Comparison of ENCODE assay signal across 22 mouse cellular contexts in genomic region chr3:121560115-121560865, GRCm38 (mm10). TPM values are rescaled to one million over a fixed set of nuclear protein-coding genes. Genes with fewer than 3 reads are reported as not detected.
DNase-seq lines count a peak whose midpoint lies in the region; ATAC-seq and TF ChIP-seq lines count a peak whose summit lies in the region.
"Had no signal": no experiment of that assay in that cellular context is flagged by ENCODE, and none has a peak within 500 bp of the region (broad histone marks: within the 10 kb centered on the region; RNA-seq: fewer than 3 reads in every experiment).

No protein-coding gene starts in this region.

- H3K9me3 ChIP-seq in embryonic facial prominence, embryonic 13.5 days: no peaks in the 10 kb centered on the region
- no peaks in the 10 kb centered on the region for H3K9me3 ChIP-seq in embryonic facial prominence, embryonic 10.5 days
- H3K9me3 ChIP-seq in hindbrain, embryonic 11.5 days (ENCODE audit: control insufficient read depth, low read length): no peaks in the 10 kb centered on the region
- no peaks in the 10 kb centered on the region for H3K9me3 ChIP-seq in midbrain, embryonic 11.5 days (ENCODE audit: control insufficient read depth, low read length)
- H3K9me3 ChIP-seq: forebrain, embryonic 13.5 days had no signal

- H3K9ac ChIP-seq in embryonic facial prominence, embryonic 13.5 days: no peak overlapping the region
- no peak overlapping the region for H3K9ac ChIP-seq in hindbrain, embryonic 11.5 days (ENCODE audit: low read depth, low read length)
- H3K9ac ChIP-seq in midbrain, embryonic 11.5 days (ENCODE audit: low read length): no peak overlapping the region
- H3K9ac ChIP-seq: forebrain, embryonic 13.5 days had no signal

- no peak overlapping the region for H3K4me3 ChIP-seq in embryonic facial prominence, embryonic 13.5 days
- H3K4me3 ChIP-seq in embryonic facial prominence, embryonic 10.5 days: no peak overlapping the region
- H3K4me3 ChIP-seq in lung, adult 2 months (replicated peaks; ENCODE audit: extremely low read depth, low read depth, low read length): no peak overlapping the region
- no peak overlapping the region for H3K4me3 ChIP-seq in hindbrain, embryonic 11.5 days (ENCODE audit: low read depth, low read length)
- no peak overlapping the region for H3K4me3 ChIP-seq in midbrain, embryonic 11.5 days (ENCODE audit: low read depth, low read length)
- H3K4me3 ChIP-seq: forebrain, embryonic 13.5 days; heart, adult 2 months; layer of hippocampus, adult 2 months had no signal

- H3K4me1 ChIP-seq in embryonic facial prominence, embryonic 13.5 days: peaks cover 12% of the 10 kb centered on the region
- peaks cover 21% of the 10 kb centered on the region for H3K4me1 ChIP-seq in embryonic facial prominence, embryonic 10.5 days
- peaks cover 7% of the 10 kb centered on the region; the same call in 1 of the 2 replicates for H3K4me1 ChIP-seq in lung, adult 2 months (ENCODE audit: control insufficient read depth, insufficient read depth, low read length)
- no peaks in the 10 kb centered on the region for H3K4me1 ChIP-seq in hindbrain, embryonic 11.5 days (replicated peaks; ENCODE audit: control insufficient read depth, insufficient read depth, low read length)
- no peaks in the 10 kb centered on the region for H3K4me1 ChIP-seq in midbrain, embryonic 11.5 days (ENCODE audit: control insufficient read depth, insufficient read depth, low read length)
- H3K4me1 ChIP-seq: forebrain, embryonic 13.5 days had no signal

- no peak for TF ChIP-seq CTCF in lung, adult 2 months (IDR thresholded peaks at IDR 0.05; ENCODE audit: insufficient read depth, low read length)

- no peaks in the 10 kb centered on the region for H3K27me3 ChIP-seq in embryonic facial prominence, embryonic 13.5 days
- H3K27me3 ChIP-seq in embryonic facial prominence, embryonic 10.5 days (replicated peaks; ENCODE audit: low read depth, poor library complexity, severe bottlenecking): no peaks in the 10 kb centered on the region; the same call in 1 of the 2 replicates
- no peaks in the 10 kb centered on the region for H3K27me3 ChIP-seq in hindbrain, embryonic 11.5 days (ENCODE audit: control insufficient read depth, insufficient read depth, low read length)
- H3K27me3 ChIP-seq in midbrain, embryonic 11.5 days (ENCODE audit: control insufficient read depth, insufficient read depth, low read length): no peaks in the 10 kb centered on the region
- H3K27me3 ChIP-seq: forebrain, embryonic 13.5 days had no signal

- no peak overlapping the region for H3K4me2 ChIP-seq in embryonic facial prominence, embryonic 13.5 days
- no peak overlapping the region for H3K4me2 ChIP-seq in hindbrain, embryonic 11.5 days (replicated peaks; ENCODE audit: low read depth, low read length)
- H3K4me2 ChIP-seq in midbrain, embryonic 11.5 days: no peak overlapping the region
- H3K4me2 ChIP-seq: forebrain, embryonic 13.5 days had no signal

- 86% methylated on average over 14 of the region's 14 CpGs for WGBS in embryonic facial prominence, embryonic 13.5 days
- WGBS in embryonic facial prominence, embryonic 10.5 days: 88% methylated on average over 14 of the region's 14 CpGs
- WGBS in lung, adult 2 months: 70% methylated on average over 14 of the region's 14 CpGs
- WGBS in hindbrain, embryonic 11.5 days: 86% methylated on average over 14 of the region's 14 CpGs
- 87% methylated on average over 14 of the region's 14 CpGs for WGBS in midbrain, embryonic 11.5 days

- no peak for ATAC-seq in embryonic facial prominence, embryonic 13.5 days (ENCODE audit: insufficient number of reproducible peaks, insufficient read depth, low FRiP score, low TSS enrichment, low read depth)
- no peak for ATAC-seq in hindbrain, embryonic 11.5 days (ENCODE audit: low FRiP score)
- no peak for ATAC-seq in midbrain, embryonic 11.5 days (ENCODE audit: low FRiP score)
- ATAC-seq: forebrain, embryonic 13.5 days; hindbrain, embryonic 16.5 days had no signal

- no peak for TF ChIP-seq POLR2A in lung, adult 2 months (IDR thresholded peaks at IDR 0.05; ENCODE audit: borderline replicate concordance, extremely low read depth, low read depth, low read length)

- no peaks in the 10 kb centered on the region for H3K36me3 ChIP-seq in embryonic facial prominence, embryonic 13.5 days
- H3K36me3 ChIP-seq in embryonic facial prominence, embryonic 10.5 days (replicated peaks): no peaks in the 10 kb centered on the region
- no peaks in the 10 kb centered on the region for H3K36me3 ChIP-seq in hindbrain, embryonic 11.5 days (ENCODE audit: control insufficient read depth, insufficient read depth, low read length)
- H3K36me3 ChIP-seq in midbrain, embryonic 11.5 days (ENCODE audit: control insufficient read depth, insufficient read depth, low read length): no peaks in the 10 kb centered on the region

- no peak for DNase-seq in embryonic facial prominence, embryonic 10.5 days (ENCODE audit: low spot score)
- peak; percentile 61 for DNase-seq in lung, adult 2 months
- peak; percentile 74 for DNase-seq in lung, postnatal 25 days (ENCODE audit: low spot score)
- DNase-seq in hindbrain, embryonic 11.5 days (ENCODE audit: low spot score): no peak
- no peak for DNase-seq in left cerebral cortex, adult 11 months (ENCODE audit: low spot score)
- DNase-seq in cerebellum, postnatal 25 days: no peak
- no peak for DNase-seq in midbrain, embryonic 11.5 days (ENCODE audit: low spot score, missing footprints)
- DNase-seq: adrenal gland, adult 2 months; cerebellum, adult 11 months; cerebellum, postnatal 10 days; embryo, embryonic 11 days; gastrocnemius, postnatal 14 days; heart, adult 2 months; heart, postnatal 4 days; kidney, adult 18-20 months; kidney, postnatal 14 days; liver; thymus, adult 18-20 months had no signal

- H3K27ac ChIP-seq in embryonic facial prominence, embryonic 13.5 days: 0 out of 2 replicates have a peak overlapping the region, but pooled peaks have one; percentile 22
- no peak overlapping the region for H3K27ac ChIP-seq in embryonic facial prominence, embryonic 10.5 days (replicated peaks)
- no peak overlapping the region for H3K27ac ChIP-seq in hindbrain, embryonic 11.5 days (ENCODE audit: low read depth, low read length)
- no peak overlapping the region for H3K27ac ChIP-seq in midbrain, embryonic 11.5 days (ENCODE audit: low read depth, low read length)
- H3K27ac ChIP-seq: forebrain, embryonic 13.5 days; heart, adult 2 months; layer of hippocampus, adult 2 months had no signal

RNA-seq across cellular contexts. Expression of gene Slc44a3, which starts 28.1 kb away (rescaled TPM):
- 2.3 and 4.2 TPM in 2 replicates for polyA plus RNA-seq in embryonic facial prominence, embryonic 13.5 days (2015; fragmentation: Nextera tagmentation; extraction: Ambion mirVana)
- 0.83 and 1.6 TPM in 2 replicates for polyA plus RNA-seq in embryonic facial prominence, embryonic 10.5 days (2016; fragmentation: Nextera tagmentation; extraction: Ambion mirVana)
- 17.6 and 23.2 TPM in 2 replicates for polyA plus RNA-seq in lung, adult 2 months (2012; rRNA removed)
- 0.86 and 1.6 TPM in 2 replicates for polyA plus RNA-seq in hindbrain, embryonic 11.5 days (2014; fragmentation: Nextera tagmentation; extraction: Ambion mirVana)
- 0.34 and 0.38 TPM in 2 replicates for polyA plus RNA-seq in midbrain, embryonic 11.5 days (2014; fragmentation: Nextera tagmentation; extraction: Ambion mirVana)

Comparison
In these comparisons a context has a peak if more than half of its experiments do, and no peak if none do; other contexts are left out.
1. DNase-seq: peak in lung, adult 2 months (single experiment) and lung, postnatal 25 days (single experiment); none in embryonic facial prominence, embryonic 10.5 days (single experiment), hindbrain, embryonic 11.5 days (single experiment), left cerebral cortex, adult 11 months (single experiment), cerebellum, postnatal 25 days (0 of 2) and midbrain, embryonic 11.5 days (single experiment).